Mouse (Mus musculus) liver, embryonic 11.5 days (tissue): ENCODE measurements at regions not wholly inside any gene's neighbourhood (a gene's known extent, or its start where the extent isn't known, plus 50 kb on each side); places are given as distances from the start of the nearest gene placed in this dataset.

Experiments used
- ATAC-seq: fragments of 200-750 bp; cut with Nextera tagmentation; replicated peaks from 2 replicates; pipeline ENCODE4 v1.8.0; 2017; ENCODE audit warnings: moderate number of reproducible peaks, mild to moderate bottlenecking, moderate TSS enrichment, moderate library complexity; ENCODE audit not compliant: low FRiP score
- DNase-seq: peaks from one replicate; pipeline ENCODE4 v3.0.0-alpha.2; 2017; ENCODE audit warnings: low spot score
- H3K27ac ChIP-seq: fragments of 300-500 bp; sonication (generic); 2 replicates; pipeline ENCODE4 v1.5.1; 2014; ENCODE audit warnings: mild to moderate bottlenecking, low read depth, low read length, control low read depth
- H3K27me3 ChIP-seq: fragments of 300-500 bp; sonication (generic); replicated peaks from 2 replicates; pipeline ENCODE4 v1.6.1; 2014; ENCODE audit warnings: low read length, mixed read lengths; ENCODE audit not compliant: control insufficient read depth, insufficient read depth
- H3K36me3 ChIP-seq: fragments of 300-500 bp; sonication (generic); 2 replicates; pipeline ENCODE4 v1.6.1; 2014; ENCODE audit warnings: mild to moderate bottlenecking, low read length, moderate library complexity, mixed read lengths; ENCODE audit not compliant: control insufficient read depth, insufficient read depth
- H3K4me1 ChIP-seq: fragments of 300-500 bp; sonication (generic); replicated peaks from 2 replicates; pipeline ENCODE4 v1.6.1; 2014; ENCODE audit warnings: low read length, mixed read lengths; ENCODE audit not compliant: control insufficient read depth, insufficient read depth
- H3K4me2 ChIP-seq: fragments of 300-500 bp; sonication (generic); 2 replicates; pipeline ENCODE4 v1.6.1; 2014; ENCODE audit warnings: mild to moderate bottlenecking, control low read depth, moderate library complexity
- H3K4me3 ChIP-seq: fragments of 300-500 bp; sonication (generic); 2 replicates; pipeline ENCODE4 v1.5.1; 2014; ENCODE audit warnings: low read depth, low read length, control low read depth
- H3K9ac ChIP-seq: fragments of 300-500 bp; sonication (generic); 2 replicates; pipeline ENCODE4 v1.6.1; 2014; ENCODE audit warnings: low read depth, low read length, control low read depth
- H3K9me3 ChIP-seq: fragments of 300-500 bp; sonication (generic); 2 replicates; pipeline ENCODE4 v1.6.1; 2016; ENCODE audit warnings: low read length, inconsistent platforms, mixed read lengths; ENCODE audit not compliant: control insufficient read depth
- WGBS: fragments of 180-500 bp; shearing (Covaris S2); extraction: QIAGEN DNeasy Blood & Tissue Kit; methylation state at CpG from one replicate; pipeline ENCODE4 v1.1.7; 2014; 5-methylcytosine and 5-hydroxymethylcytosine counted together

DNA sequence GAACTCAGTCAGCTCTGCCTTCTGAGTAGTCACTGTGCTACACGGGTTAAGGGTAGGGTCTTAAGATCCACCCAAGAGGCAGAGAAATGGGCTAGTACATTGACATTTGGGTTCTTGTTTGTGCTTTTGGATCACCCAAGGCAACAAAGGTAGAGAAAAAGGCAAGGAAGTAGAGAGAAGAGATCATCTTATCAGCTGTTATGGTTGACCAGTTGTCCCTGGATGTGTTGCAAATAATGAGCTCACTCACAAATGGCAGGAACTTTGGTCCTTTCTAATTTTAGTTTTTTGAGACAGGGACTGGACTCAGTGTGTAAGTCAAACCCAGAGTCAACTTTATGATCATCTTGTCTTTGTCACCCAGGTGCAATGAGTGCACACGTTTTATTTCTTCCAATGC, 241.3 kb upstream of the Maf start:
- Histone ChIP-seq H3K4me2 (no peak overlapping the region), H3K4me3 (no peak overlapping the region), H3K36me3 (no peaks in the 10 kb centered on the region), H3K9ac (no peak overlapping the region), H3K4me1 (no peaks in the 10 kb centered on the region), H3K27ac (no peak overlapping the region), H3K27me3 (no peaks in the 10 kb centered on the region), H3K9me3 (no peaks in the 10 kb centered on the region)
- DNase-seq, result no peak
- ATAC-seq, result no peak
- WGBS, result 80% methylated on average over 2 of the region's 2 CpGs

GRCm38 (mm10) chr8:115948036-115948435, 240.4 kb upstream of the Maf start:
- DNase-seq (no peak), ATAC-seq (no peak)
- H3K4me2 ChIP-seq, result no peak overlapping the region
- H3K4me1 ChIP-seq, result no peaks in the 10 kb centered on the region
- 65% methylated on average over 2 of the region's 2 CpGs for WGBS
- H3K4me3 ChIP-seq, result no peak overlapping the region
- H3K9me3 ChIP-seq, result no peaks in the 10 kb centered on the region
- H3K36me3 ChIP-seq, result no peaks in the 10 kb centered on the region
- no peak overlapping the region for H3K27ac ChIP-seq
- H3K9ac ChIP-seq, result no peak overlapping the region
- H3K27me3 ChIP-seq, result no peaks in the 10 kb centered on the region

GRCm38 (mm10) chr8:115942731-115943509, 235.3 kb upstream of the Maf start:
- H3K27ac ChIP-seq, result no peak overlapping the region
- H3K9ac ChIP-seq, result no peak overlapping the region
- H3K4me1 ChIP-seq, result no peaks in the 10 kb centered on the region
- H3K4me2 ChIP-seq, result no peak overlapping the region; the same call in 1 of the 2 replicates
- no peaks in the 10 kb centered on the region for H3K9me3 ChIP-seq
- ATAC-seq (no peak), DNase-seq (no peak)
- 58% methylated on average over 16 of the region's 16 CpGs for WGBS
- H3K4me3 ChIP-seq, result no peak overlapping the region
- no peaks in the 10 kb centered on the region for H3K27me3 ChIP-seq
- no peaks in the 10 kb centered on the region for H3K36me3 ChIP-seq

DNA sequence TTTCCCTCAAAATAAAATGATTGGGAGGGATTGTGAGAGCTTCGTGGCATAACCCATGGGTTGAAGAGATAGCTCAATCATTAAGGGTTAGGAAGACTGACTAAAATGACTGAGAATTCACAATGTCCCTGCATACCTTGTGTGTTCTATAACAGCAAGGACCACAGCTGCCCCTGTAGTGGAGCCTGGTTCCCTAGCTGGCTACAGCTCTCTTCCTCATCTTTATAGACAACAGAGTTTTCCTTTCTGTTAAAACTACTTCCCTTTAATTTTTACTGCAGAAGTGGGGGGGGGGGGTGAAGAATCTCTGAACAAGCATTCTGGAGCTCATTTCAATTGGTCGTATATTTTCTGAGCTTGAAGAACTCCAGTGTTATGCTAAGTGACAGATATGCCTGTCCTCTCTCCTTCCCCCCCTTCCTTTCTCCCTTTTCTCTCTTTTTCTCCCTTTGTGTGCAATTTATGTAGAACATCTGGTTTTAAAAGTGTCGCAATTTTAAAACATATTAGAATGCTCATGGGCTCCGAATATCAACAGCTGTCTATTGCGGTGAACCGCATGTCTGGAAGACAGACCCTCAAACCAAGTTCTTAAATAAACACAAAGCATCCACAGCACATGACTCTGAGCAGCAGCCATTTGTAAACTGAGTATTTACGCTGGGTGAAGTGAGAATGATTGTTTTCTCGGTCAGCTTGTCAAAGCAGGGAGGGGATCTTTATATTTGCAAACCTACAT, 222.0 kb upstream of the Maf start:
- H3K27me3 ChIP-seq, result no peaks in the 10 kb centered on the region
- no peak overlapping the region for H3K27ac ChIP-seq
- no peak overlapping the region for H3K4me3 ChIP-seq
- no peaks in the 10 kb centered on the region for H3K9me3 ChIP-seq
- DNase-seq, result no peak
- H3K4me1 ChIP-seq, result no peaks in the 10 kb centered on the region
- no peaks in the 10 kb centered on the region for H3K36me3 ChIP-seq
- WGBS, result 72% methylated on average over 8 of the region's 8 CpGs
- no peak overlapping the region for H3K9ac ChIP-seq
- H3K4me2 ChIP-seq, result no peak overlapping the region
- ATAC-seq, result no peak

- Histone ChIP-seq H3K9me3 (no peaks in the 10 kb centered on the region), H3K4me3 (no peak overlapping the region), H3K27ac (no peak overlapping the region), H3K9ac (no peak overlapping the region), H3K4me1 (no peaks in the 10 kb centered on the region), H3K4me2 (no peak overlapping the region), H3K36me3 (no peaks in the 10 kb centered on the region), H3K27me3 (no peaks in the 10 kb centered on the region)
- DNase-seq, result no peak
- 85% methylated on average over 6 of the region's 6 CpGs for WGBS
- no peak for ATAC-seq
These were observed 214.3 kb upstream of the Maf start for GRCm38 (mm10) chr8:115921889-115922288.

DNA sequence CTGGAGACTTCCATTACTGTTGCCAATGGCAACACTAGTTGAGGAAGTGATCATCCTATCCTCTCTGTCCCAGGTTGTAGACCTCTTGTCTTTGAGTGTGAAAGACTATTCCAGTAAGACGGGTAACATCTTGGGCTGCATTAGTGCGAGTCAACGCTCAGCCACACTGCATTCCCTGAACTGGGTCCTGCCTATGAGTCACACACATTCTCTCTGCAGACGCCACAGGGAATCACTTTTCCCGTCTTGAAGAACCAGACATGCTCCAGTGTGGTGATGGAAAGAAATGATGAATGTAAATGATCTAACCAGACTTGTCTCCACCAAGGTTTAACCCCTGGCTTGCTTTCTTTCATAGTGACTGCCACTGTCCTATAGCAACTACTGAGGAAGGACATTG, 199.1 kb upstream of the Maf start:
- Histone ChIP-seq H3K4me1 (no peaks in the 10 kb centered on the region), H3K9ac (no peak overlapping the region), H3K27me3 (no peaks in the 10 kb centered on the region), H3K27ac (no peak overlapping the region), H3K9me3 (no peaks in the 10 kb centered on the region), H3K4me3 (no peak overlapping the region), H3K4me2 (no peak overlapping the region), H3K36me3 (no peaks in the 10 kb centered on the region)
- ATAC-seq (no peak), DNase-seq (no peak)
- WGBS, result 78% methylated on average over 5 of the region's 5 CpGs

DNA sequence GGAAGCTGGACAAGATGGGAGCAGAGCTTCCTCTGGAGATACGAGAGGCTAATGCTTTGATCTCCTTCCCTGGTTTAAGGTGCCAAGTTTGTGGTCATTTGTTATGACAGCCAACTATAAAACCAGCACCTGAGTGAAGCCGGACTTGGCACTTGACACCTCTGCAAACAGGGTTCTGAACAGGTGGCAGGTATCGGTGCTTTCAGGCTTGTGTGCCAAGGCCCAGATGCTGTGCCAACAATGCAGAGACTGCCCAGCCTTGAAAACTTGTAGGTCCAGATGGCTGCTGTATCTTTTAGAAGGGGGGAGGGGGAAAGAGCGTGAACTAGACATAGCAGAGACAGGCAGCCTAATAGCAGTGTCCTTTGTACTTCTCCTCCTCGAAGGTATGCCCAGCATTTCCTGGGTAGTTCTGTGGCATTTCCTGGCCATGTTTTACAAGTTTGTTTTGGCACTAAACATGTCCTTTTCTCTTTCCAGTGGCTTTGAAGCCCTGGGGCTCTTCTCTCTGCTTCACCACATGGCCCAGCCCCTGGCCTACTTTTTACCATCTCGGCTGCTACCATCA, 196.3 kb upstream of the Maf start:
- 83% methylated on average over 6 of the region's 6 CpGs for WGBS
- Histone ChIP-seq H3K36me3 (no peaks in the 10 kb centered on the region), H3K9me3 (no peaks in the 10 kb centered on the region), H3K27me3 (no peaks in the 10 kb centered on the region), H3K9ac (no peak overlapping the region), H3K4me1 (no peaks in the 10 kb centered on the region), H3K27ac (no peak overlapping the region), H3K4me3 (no peak overlapping the region), H3K4me2 (no peak overlapping the region)
- DNase-seq (no peak), ATAC-seq (no peak)

DNA sequence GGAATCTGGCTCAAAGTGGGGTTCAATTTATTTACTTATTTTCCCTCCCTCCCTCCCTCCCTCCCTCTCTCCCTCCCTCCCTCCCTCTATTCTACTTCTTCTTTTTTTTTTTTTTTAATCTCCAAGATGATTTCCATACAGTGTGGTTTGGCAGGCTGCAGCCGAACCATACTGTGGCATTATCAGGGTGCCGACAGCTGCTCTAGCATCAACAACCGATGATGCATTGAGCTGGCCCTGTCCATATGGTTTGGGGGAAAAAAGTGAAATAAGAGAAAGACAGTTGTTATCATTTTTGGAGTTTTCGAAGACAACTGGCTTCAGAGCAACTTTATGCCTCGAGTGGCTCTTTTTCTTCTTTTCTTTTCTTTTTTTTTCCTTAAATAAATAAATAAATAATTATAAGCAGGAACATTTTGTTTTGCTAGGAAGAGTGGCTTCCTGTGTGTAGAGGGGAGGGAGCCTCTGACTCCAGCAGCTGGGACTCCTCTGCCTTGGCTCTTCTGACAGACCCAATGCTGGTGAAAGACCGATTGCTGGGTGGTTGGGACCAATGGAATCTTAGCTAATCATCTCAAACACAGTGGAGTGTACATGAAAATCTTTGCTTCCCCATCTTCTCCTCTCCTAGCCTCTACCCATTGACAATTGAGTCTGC, 190.1 kb upstream of the Maf start:
- H3K27ac ChIP-seq, result no peak overlapping the region
- WGBS, result 72% methylated on average over 6 of the region's 6 CpGs
- no peak for DNase-seq

More for the DNA sequence above, 190.1 kb upstream of the Maf start:
- no peak for ATAC-seq
- Histone ChIP-seq H3K4me2 (no peak overlapping the region), H3K9ac (no peak overlapping the region), H3K36me3 (no peaks in the 10 kb centered on the region), H3K4me1 (no peaks in the 10 kb centered on the region), H3K9me3 (no peaks in the 10 kb centered on the region), H3K27me3 (no peaks in the 10 kb centered on the region), H3K4me3 (no peak overlapping the region)
